Mouse (Mus musculus) ES-Bruce4 (cell line): ENCODE results near the gene Gmcl1. TPM values are rescaled to one million over a fixed set of nuclear protein-coding genes. Genes with fewer than 3 reads are reported as not detected.

Experiments
- H3K27ac ChIP-seq: 2 replicates; pipeline ENCODE4 v1.5.1; 2012; ENCODE audit warnings: low read length, inconsistent platforms; ENCODE audit not compliant: insufficient read depth
- H3K27me3 ChIP-seq: 2 replicates; pipeline ENCODE4 v1.6.1; 2012; ENCODE audit warnings: mild to moderate bottlenecking, low read length, inconsistent platforms; ENCODE audit not compliant: control insufficient read depth, poor library complexity, insufficient read depth, severe bottlenecking
- H3K36me3 ChIP-seq: 2 replicates; pipeline ENCODE4 v1.6.1; 2012; ENCODE audit warnings: inconsistent platforms, mild to moderate bottlenecking, low read length, moderate library complexity; ENCODE audit not compliant: control insufficient read depth, poor library complexity, insufficient read depth, severe bottlenecking
- H3K4me1 ChIP-seq: one replicate; pipeline ENCODE4 v1.8.1; 2011; ENCODE audit warnings: low read length; ENCODE audit not compliant: control insufficient read depth, insufficient read depth
- H3K4me3 ChIP-seq: 2 replicates; pipeline ENCODE4 v1.5.1; 2011; ENCODE audit warnings: low read depth, mild to moderate bottlenecking, low read length
- H3K9ac ChIP-seq: 2 replicates; pipeline ENCODE4 v1.6.1; 2012; ENCODE audit warnings: low read depth, mild to moderate bottlenecking, inconsistent platforms; ENCODE audit not compliant: poor library complexity, severe bottlenecking
- H3K9me3 ChIP-seq: replicated peaks from 2 replicates; pipeline ENCODE4 v1.6.1; 2012; ENCODE audit warnings: mild to moderate bottlenecking, low read length, inconsistent platforms; ENCODE audit not compliant: control insufficient read depth, poor library complexity, insufficient read depth, severe bottlenecking
- CTCF ChIP-seq: IDR thresholded peaks from one replicate; pipeline ENCODE4 v1.8.1; 2011; ENCODE audit warnings: low read depth, low read length
- EP300 ChIP-seq: IDR thresholded peaks from 2 replicates; pipeline ENCODE4 v1.6.1; 2011; ENCODE audit warnings: low read depth, low read length; ENCODE audit not compliant: insufficient read depth
- POLR2A ChIP-seq: IDR thresholded peaks from one replicate; pipeline ENCODE4 v1.8.1; 2011; ENCODE audit warnings: low read length; ENCODE audit not compliant: insufficient read depth
- polyA plus RNA-seq: library from polyadenylated mRNA; stranded (reverse); fragments of >200 nt; gene quantifications from 2 replicates; pipeline ENCODE4 v1.2.4, GENCODE M21; 2011; ENCODE audit warnings: low read depth; ENCODE audit not compliant: missing spikeins, insufficient read depth, insufficient read length

Gene Gmcl1
- polyA plus RNA-seq, 1 experiment: 22.9 TPM

- H3K9me3 ChIP-seq: no peaks in the 10 kb centered on the region
- TF ChIP-seq EP300 (no peak), POLR2A (no peak), CTCF (peak; percentile 33)
- no peak overlapping the region for H3K27ac ChIP-seq
- no peaks in the 10 kb centered on the region for H3K4me1 ChIP-seq
- no peak overlapping the region for H3K4me3 ChIP-seq
- no peak overlapping the region for H3K9ac ChIP-seq
- H3K27me3 ChIP-seq: no peaks in the 10 kb centered on the region
- peaks cover 15% of the 10 kb centered on the region for H3K36me3 ChIP-seq
Observed at GRCm38 (mm10) chr6:86670873-86671272, 62.3 kb downstream of the Gmcl1 start.

GRCm38 (mm10) chr6:86669240-86669727 is 63.9 kb downstream of the Gmcl1 start:
- Histone ChIP-seq H3K27ac (no peak overlapping the region), H3K4me3 (peak overlapping the region; percentile 31), H3K36me3 (0 out of 2 replicates have a peak, but pooled peaks cover 2% of the 10 kb centered on the region), H3K9me3 (no peaks in the 10 kb centered on the region), H3K27me3 (no peaks in the 10 kb centered on the region), H3K9ac (no peak overlapping the region), H3K4me1 (no peaks in the 10 kb centered on the region)
- TF ChIP-seq CTCF (no peak), EP300 (no peak), POLR2A (no peak)

DNA sequence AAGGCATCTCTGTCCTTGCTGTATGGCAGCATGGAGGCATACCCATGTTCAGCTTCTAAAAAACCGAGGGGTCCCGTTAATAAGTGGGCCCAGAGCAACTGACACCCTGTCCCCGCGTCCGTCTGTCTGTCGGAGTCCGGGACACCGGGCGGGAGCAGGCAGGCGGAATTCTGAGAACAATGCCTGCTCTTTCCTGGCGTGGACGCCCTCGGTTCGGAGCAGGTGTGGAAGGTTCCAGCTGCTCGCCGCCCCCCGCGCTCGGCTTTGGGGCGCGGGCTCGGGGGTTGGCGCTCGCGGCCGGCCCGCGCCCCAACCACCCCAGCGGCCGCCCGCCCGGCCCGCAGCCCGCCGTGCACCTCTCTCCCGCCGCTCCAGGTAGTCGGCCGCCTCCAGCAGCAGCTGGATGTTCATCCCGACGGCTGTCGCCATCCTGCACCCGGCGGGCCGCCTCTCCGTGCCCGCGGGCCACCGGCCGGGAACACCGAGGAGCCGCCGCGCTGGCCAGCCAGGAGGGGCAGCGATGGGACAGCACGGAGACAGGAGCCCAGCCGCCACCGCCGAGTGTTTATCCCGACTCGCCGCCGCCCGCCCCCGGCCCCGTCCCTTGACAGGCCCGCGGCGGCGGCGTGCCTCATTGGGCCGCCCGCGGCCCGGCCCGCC is 64.5 kb downstream of the Gmcl1 start, which contains the start of gene Mxd1:
Mxd1 (minus strand) TSS at position 582 of the 660 bp plus-strand sequence.
- Histone ChIP-seq H3K36me3 (no peaks in the 10 kb centered on the region), H3K9ac (peak within 1 kb of the TSS; percentile 73), H3K4me3 (peak within 1 kb of the TSS; percentile 70), H3K27ac (no peak within 1 kb of the TSS), H3K4me1 (no peaks in the 10 kb centered on the region), H3K9me3 (no peaks in the 10 kb centered on the region), H3K27me3 (no peaks in the 10 kb centered on the region)
- TF ChIP-seq POLR2A: no peak
- no peak for TF ChIP-seq EP300
- no peak for TF ChIP-seq CTCF

DNA sequence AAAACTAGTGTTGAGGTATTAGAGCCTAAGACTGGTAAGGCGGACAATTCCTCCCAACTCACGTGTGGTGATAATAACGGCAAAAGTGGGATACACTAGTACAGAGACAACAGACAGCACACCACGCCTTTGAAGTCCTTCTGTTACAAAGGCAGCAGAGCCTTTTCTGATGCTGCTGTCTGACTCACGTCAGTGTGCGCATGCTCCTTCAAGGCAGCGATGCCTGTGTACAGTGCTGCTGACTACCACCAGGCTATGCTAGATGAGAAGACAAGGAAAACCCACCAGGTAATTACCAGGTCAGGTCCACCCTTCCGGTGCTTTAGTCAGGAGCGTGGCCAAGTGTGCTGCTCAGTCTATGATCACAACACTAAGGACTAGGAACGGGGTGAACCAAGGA is 66.1 kb downstream of the Gmcl1 start:
- Histone ChIP-seq H3K9ac (no peak overlapping the region), H3K9me3 (no peaks in the 10 kb centered on the region), H3K27ac (no peak overlapping the region), H3K27me3 (no peaks in the 10 kb centered on the region), H3K4me1 (no peaks in the 10 kb centered on the region), H3K36me3 (no peaks in the 10 kb centered on the region), H3K4me3 (no peak overlapping the region)
- TF ChIP-seq CTCF (no peak), EP300 (no peak), POLR2A (no peak)

GRCm38 (mm10) chr6:86665560-86666307 is 67.4 kb downstream of the Gmcl1 start:
- Histone ChIP-seq H3K27me3 (no peaks in the 10 kb centered on the region), H3K4me1 (no peaks in the 10 kb centered on the region), H3K4me3 (no peak overlapping the region), H3K9me3 (no peaks in the 10 kb centered on the region), H3K27ac (no peak overlapping the region), H3K9ac (no peak overlapping the region), H3K36me3 (no peaks in the 10 kb centered on the region)
- TF ChIP-seq EP300: no peak
- no peak for TF ChIP-seq CTCF
- TF ChIP-seq POLR2A: no peak

DNA sequence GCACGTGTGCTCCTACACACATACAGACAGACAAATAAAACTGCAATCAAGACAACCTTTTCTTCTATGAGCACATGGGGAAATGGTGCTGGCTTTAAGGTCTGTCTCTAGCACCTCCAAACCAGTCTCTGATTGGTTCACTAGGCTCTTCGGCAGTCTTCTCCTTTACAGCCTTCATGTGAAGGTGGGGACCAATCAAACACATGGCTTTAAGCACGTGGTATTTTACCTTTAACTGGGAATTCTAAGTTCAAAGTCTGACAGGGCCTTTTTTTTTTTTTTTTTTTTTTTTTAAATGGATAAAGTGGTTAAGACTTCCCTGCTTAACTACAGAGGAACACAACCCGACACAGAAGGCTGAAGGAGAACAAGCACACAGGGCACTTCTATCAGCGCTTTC is 68.1 kb downstream of the Gmcl1 start:
- no peak overlapping the region for H3K27ac ChIP-seq
- no peak overlapping the region for H3K4me3 ChIP-seq
- no peak for TF ChIP-seq EP300
- no peak for TF ChIP-seq POLR2A
- no peak for TF ChIP-seq CTCF
- H3K9ac ChIP-seq: no peak overlapping the region
- no peaks in the 10 kb centered on the region for H3K4me1 ChIP-seq
- H3K36me3 ChIP-seq: no peaks in the 10 kb centered on the region
- no peaks in the 10 kb centered on the region for H3K9me3 ChIP-seq
- no peaks in the 10 kb centered on the region for H3K27me3 ChIP-seq
